Mouse (Mus musculus): Measurements from ENCODE around the gene Agbl4.

Gene Agbl4

DNA sequence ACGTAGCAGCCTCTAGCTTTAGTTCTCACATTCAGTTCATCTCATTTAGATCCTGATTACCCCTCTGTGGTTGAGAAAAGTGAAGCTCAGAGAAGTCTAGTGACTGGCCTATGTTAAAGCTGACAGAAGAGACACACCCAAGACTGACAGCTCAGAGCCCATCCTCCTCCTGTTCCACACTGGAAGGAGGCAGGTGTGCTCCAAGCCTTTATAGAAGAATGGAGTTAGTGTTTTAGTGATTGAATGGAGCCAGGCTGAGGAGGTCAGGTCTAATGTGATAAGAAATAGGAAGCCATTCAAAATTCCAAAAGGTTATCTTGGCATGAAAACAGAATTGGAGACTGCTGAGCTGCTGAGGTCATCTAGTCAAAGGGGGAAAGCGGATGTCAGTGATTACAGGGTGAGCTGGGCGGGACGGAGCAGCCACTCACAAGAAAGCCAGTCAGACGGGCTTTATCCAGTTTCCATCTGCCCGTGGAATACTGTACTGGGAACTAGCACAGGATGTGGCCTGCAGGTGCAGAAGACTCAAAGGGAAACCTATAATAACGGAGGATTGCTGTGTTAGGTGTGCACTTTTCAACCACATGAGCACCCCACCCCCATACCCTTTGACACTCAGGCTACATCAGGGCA is 1053.9 kb downstream of the Agbl4 start:
- no peak for DNase-seq

DNA sequence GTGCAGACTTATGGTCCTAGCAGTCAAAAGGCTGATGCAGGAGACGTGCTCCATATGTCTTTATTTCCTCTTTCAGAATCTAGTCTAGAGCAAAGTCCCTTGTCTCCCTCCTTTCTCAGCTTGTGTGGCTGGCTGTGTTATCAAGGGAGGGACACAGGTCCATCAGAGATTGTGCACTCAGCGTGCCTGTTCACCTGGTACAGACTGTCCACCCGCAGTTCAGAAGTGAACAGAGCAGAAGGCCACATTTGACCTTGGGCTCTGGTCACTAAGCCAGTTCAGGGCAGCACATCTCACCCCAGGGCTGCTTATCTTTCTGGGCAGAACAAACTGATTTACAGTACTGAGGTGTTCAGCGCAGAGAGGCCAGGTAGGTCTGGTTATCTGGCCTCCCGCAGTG is 1054.7 kb downstream of the Agbl4 start:
- no peak for DNase-seq

DNA sequence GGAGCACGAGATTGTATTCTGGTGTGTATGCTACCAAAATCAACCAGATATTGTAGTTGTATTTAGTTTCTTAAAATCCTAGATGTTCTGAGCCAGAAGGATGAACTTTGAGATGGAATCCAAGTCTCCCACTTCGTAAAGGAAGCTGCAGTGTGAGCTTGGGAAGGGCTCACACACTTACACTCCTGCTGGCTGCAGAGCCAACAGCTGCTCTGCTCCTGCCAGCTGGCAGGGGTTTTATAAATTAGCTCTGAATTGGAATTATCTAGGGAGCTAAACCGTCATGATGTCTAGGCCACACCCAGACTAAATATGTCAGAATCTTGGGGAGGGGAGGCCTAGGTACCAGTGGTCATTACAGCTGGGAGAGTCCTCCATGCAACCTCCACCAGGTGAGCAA is 1055.8 kb downstream of the Agbl4 start:
- no peak for DNase-seq

DNA sequence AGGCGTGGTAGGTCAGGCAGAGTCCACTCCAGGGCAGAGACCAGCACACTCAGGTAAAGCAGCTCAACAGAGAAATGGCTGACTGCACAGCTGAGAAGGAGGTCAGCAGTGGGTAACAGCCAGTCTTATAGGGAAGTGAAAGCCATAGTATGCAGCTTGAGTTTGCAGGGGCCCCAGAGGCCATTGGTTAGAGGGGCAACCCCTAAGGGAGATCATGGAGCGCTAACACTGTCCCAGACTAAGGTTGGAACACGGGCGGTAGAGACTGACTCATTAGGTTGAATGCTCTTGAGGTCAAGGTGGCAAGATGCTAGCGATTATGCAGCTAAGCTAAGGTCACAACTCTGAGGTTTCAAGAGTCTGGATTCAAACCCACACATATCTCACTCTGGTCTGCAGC is 1058.2 kb downstream of the Agbl4 start:
- no peak for DNase-seq

DNA sequence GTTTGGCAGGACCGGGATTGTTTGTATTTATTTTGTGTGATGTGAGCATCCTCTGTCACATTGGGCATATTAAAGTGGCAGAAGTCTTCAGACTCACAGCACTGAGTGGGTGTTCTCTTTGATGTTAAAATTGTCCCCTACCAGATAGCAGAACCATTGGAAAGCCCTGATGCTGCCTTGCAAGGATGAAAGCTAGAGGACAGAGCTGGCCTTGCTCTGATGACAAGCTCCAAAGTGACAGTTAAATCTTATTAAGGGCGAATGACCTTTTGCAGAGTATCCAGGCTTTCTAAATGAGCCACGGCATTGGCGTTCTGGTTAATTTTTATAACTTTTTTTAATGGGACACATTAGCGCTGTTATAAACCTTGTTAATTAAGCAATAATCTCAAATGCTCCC is 1060.1 kb downstream of the Agbl4 start:
- no peak for DNase-seq

DNA sequence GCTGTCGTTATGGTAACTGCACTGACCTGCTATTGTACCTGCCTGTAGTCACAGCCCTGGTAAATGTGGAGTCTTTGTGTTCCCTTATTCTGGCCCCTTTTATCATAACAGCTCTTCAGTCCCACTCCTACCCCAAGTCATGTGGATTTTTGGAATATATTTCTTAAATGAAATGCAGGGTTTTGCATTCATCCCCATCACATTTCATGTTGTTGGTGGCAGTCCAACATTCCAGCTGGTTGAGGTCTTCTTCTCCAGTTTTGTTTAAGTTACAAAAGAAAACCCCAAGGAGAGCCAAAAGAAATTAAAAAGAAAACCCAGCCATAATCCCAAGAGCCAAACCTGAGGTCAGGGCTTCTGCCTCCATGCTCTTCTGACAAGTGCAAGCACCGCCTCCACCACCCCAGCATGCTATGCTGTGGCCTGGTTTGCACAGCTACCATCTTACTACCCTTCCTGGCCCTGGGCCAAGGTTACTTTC is 1069.9 kb downstream of the Agbl4 start:
- no peak for DNase-seq

DNA sequence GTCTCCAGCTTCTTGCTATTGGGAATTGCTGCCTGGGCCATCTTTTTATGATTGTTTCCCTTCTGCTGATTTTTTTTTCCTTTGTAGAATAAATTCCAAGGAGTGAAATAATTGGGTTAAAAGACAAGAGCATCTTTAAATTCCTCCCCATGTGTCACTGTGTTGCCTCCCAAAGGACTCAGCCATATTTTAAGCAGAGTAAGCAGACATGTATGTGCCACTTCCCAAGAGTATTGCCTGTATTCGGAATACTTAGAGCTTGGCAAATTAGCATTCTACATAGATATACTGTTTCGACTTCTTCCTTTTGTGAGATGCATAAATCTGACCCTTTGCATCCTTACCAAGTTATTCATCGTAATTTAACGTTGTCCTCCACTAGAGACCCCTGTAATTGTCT is 1070.3 kb downstream of the Agbl4 start:
- no peak for DNase-seq

DNA sequence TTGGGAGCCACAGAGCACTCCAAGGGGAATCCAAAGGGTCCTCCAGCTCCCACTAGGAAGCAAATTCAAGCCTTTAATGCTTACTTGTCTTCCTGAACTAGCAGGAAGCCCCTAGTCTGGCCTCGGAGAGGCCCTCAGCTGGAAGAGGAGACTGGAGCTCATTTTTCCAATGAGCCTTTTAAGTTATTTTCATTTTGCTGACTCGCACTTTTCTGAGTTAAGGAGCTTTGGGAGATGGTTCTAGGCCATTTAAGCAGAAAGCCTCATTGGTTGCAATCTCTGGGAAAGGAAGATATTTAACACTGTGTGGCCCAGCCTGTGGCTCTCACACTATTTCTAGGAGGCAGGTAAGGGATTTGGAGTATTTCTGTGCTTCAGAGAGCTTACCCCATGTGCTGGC is 1072.4 kb downstream of the Agbl4 start:
- no peak for DNase-seq

DNA sequence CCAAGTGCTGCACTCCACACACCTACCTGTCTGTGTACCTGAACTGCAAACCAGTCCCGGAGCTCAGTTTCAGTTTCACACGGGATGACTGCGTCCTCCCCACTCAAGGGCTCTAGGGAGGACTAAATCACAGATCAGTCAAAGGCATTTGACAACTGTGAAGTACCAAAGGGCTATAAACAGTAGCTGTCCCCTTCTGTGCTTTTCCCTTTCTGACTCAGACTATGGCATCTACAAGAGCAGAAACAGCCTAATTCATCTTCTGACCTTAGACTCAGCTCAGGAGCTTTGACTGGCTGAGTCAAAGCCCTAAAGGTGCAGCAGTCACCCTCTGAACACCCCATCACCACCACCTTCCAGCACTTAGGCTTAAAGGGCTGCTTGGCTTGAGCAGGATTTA is 1074.3 kb downstream of the Agbl4 start:
- DNase-seq, result no peak

DNA sequence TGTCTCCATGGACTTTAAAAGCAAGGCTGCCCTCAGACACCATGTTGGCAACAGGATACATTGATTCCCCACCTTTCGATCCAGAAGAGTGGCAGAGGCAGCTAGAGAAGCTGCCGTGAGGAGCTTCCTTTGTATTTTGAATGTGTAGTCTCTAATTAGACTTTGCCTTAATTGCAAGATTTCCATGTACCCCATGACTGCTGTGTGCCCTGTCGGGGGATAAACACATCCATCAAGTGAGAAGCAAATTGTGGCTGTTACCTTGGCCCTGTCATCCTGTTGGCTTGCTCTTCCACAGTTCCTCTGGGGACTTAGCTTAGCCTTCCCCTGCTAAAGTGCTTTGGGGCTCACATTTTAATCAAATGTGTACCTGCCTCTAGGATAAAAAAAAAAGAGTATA is 1075.0 kb downstream of the Agbl4 start:
- DNase-seq, result no peak

DNA sequence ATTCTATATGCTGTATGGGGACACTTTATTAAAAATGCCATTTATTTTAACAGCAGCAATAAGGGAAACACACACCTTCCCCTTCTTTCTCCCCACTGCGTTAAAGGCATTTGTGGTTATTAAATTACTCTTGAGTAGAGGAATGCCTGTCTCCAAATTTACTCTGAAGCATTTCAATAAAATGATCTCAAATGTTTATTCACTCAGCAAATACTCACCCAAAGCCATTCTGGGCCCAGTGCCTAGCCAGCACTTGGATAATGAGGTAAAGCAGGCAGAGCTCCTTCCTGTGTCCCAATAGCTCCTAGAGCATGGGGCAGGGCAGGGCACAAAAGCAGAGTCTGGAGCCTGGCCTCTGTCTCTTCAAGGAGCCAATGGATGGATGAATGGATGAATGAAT is 1075.6 kb downstream of the Agbl4 start:
- no peak for DNase-seq

DNA sequence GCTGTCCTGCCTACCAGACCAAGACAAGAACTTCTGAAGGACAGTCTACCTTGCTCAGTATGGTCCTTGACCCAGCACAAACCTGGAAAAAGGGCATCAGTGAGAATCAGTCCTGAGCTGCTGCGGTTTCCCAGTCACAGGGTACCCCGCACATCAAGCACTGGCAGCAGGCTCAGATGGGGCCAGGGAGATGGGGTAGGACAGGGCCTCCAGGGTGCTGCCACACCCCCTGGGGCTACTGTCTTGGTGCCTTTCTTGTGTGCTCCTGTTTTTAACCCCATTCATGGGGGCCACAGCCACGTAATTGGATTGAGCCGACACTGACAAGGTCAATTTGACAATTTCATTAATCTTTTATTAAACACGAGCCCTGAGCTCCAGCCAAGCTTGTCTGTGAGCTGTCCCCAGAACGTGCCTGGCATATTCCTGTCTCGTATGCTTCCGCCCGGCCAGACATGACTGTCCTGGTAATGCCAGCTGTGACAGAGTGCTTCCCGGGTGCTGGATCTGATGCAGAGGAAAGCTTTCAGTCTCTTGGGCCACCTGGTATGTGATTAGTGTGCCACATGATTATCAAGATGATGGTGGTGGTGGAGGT is 1078.0 kb downstream of the Agbl4 start:
- no peak for DNase-seq

DNA sequence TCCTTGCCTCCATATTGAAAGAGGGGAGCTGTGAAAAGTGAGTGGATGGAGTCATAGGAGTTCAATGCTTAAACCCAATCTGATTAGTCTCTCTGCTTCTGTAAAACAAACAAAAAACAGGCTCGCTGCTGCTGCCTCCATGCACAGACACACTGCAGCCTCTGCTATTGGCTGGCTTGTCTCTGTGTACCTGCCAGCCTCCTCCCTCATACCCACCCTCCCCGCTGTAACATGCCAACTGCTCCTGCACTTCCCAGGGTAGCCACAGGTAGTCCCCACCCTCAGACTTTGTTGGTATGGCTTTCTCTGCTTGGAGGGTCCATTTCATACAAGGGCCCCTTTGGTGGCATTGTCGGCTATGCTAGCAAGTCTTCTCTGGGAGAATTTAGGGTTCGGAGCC is 1080.0 kb downstream of the Agbl4 start:
- no peak for DNase-seq

DNA sequence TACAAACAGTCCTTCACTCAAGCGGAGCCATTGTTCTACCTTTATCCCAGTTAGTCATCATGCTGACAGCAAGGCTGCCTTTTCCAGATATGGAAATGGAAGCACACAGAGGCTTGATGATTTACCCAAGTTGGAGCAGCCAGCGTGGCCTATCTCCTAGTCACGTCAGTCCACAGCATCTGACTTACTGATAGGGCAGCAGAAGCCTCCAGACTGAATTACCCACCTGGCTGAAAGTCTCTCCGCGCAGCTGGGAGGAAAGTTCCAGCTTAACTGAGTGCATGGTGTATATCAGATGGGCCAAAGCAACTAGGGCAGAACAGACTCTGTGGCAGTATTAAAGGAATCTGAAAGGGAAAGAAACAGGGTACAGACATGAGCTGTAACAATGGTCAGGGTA is 1086.0 kb downstream of the Agbl4 start:
- no peak for DNase-seq

DNA sequence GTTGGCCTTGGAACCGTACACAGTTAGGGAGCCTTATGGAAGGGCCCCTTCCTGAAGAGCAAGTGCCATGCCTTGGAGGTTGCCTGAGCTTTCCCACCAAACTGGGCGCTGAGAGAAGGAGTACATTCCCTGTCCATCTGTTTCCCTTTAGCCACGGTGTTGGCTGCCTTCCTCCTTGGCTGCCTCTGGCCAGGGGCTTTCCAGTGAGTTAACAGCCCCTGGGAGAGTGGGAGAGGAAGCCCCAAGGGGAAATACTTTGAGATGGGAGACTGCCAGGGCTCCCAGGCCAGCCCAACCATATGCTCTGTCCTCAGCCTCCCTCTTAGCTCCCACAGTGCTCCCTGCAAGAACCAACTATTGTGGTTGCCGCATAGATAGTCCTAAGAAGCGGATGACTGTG is 1087.7 kb downstream of the Agbl4 start:
- no peak for DNase-seq

DNA sequence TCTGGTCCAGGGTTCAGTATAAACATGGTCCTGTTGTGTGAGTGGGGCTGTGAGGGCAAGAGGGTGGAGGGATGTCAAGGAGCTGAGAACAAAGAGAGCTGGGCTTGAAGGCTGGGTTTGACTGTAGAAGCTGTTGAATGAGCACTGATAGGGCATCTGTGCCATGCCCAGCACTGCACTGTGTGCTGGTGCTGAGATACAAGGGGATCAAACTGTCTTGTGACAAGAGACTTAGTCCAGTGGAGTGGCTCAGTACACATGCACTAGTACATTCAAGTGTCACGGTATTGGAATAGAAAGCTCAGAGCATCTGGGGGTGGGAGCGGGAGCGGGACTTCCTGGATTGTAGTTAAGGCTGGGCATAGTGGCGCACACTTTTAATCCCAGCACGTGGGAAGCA is 1088.7 kb downstream of the Agbl4 start:
- no peak for DNase-seq

DNA sequence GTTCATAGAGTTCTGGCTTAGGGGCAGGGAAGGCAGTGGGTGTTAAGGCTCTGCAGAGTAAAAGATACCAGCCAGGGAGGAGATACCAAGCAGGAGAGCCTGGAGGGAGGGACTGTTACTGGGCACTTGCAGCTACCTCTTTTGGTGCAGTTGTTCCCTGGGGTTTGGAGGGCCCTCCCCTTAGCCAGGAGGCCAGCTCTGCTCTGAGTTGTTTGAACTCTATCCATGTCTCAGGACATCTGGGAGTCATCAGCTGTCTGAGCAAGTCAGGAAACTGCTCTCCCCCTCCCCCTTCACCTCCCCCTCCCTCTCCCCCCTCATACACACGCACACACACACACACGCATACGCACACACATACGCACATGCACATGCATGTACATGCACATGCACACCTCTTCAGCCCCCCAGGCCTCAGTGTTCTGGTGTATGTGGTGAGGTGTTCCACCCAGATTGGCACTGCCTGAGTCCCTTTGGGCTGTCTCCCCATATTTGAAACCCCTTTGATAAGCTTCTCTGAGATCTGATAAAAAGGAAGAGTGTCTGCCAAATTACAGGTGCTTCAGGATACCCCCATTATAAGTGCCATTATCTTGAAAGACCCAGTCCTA is 1089.9 kb downstream of the Agbl4 start:
- DNase-seq, result no peak

DNA sequence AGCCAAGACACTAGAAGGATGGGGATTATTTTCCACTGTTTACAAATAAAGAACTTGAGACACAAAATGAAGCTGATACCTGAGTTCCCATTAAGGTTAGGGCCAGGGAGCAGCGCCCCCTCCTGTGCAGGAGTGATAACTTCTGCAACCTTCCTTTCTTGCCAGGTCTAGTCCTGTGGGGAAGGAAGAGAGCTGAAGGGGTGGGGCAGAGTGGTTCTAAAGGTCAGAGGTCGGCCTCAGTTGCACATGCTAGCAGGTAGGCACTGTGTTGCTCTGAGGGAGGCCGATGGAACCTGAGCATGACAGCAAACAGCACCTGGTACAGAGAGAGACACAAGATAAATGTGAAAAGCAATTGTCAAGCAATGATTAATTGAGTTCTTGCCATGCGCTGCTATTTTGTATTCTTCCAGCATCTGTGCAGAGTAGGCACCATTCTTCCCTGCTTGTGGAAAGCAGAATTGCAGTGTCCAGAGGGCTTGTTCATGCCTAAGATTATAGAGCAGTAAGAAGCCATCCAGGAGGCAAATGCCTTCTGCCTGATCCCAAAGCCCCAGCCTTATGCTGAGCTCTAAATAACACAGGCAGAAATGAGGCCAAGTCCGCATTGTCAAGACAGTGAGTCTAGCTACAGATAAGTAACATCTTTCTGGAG is 1096.4 kb downstream of the Agbl4 start:
- no peak for DNase-seq

DNA sequence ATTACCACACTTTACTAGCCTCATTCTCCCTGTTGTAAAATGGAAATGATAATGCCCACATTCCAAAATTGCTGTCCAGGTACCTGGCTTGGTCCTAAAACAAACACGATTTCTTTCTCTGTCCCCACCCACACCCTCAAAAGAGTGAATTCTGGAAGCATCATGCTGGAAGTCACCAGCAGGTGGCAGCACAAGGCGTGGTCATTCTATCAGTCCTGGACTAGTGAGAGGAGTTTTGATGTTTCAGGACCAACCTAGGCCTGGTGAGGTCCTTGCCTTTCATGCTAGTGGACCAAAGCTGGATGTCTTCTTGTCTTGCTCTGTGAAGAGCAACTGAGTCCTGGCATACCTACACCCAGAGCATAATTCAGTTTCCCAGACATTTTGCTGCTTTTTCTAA is 1098.5 kb downstream of the Agbl4 start:
- peak; percentile 20 for DNase-seq

DNA sequence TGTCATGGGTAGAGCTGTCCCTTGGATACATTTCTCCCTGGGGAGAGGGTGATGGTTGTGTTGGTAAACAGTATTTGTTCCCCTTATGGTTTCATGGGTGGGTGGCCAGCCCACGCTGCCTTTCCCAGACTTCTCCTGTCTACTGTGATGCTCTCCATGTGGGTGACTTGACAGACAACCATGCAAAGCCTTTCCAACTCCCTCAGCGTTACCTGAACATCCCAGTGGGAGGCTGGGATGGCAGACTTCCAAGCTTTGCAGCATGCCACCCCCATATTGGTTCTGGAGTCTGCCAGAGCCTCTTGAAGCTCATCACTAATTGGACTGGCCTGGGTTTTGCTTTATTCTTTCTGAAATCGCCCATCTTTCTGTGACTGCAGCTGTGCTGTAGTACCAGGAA is 1101.3 kb downstream of the Agbl4 start:
- no peak for DNase-seq

DNA sequence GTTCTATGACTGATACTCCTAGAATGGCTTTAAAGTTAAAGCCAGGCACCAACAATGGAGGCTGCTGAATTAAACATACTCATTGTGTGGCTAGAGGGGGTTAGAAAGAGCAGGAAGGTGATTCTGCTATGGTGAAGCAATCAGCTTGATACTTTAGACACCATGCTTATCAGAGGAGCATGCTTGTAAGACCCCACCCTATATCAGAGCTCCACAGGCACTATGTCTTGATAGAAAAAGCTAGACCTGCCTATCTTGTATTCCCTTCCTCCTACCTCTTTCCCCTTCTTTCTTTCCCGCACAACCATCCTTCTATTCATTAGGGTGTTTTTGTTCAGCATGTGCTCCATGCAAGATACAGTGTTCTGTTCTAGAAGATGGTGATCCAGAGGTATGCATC is 1104.0 kb downstream of the Agbl4 start:
- no peak for DNase-seq

DNA sequence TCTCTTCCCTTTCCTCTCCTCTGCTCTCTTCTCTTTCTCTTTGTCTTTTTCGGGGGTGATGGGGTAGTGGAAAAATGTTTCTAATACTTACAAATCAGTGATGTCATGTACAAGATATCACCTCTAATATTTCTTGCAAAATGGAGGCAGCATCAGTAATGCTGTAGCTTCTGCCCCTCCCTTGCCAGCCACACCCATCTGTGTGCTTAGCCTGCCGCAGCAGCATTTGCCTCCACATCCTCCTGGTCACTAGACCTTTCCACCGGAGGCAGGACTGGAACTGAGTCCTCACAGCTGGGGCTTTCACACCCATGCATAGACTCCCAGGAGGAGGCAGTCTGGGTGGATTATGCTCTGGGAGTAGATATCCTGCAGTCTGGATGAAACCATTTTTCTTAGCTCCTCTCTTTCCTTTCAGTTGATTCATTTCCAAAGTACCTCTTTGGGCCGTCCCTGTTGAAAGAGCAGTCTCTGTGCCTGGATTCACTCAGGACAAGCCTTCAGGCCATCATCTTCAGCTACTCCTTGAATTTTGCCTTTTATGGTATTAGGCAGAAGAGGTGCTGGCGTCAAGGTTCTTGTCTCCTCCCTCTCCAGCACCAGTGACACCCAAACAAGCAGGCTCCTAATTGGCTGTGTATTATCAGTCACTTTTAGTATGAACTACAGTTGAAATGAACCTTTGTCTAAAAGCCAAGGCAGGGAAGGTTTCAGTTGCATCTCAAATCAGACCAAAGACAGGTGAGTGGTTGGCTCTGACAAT is 1105.7 kb downstream of the Agbl4 start:
- DNase-seq, result no peak

DNA sequence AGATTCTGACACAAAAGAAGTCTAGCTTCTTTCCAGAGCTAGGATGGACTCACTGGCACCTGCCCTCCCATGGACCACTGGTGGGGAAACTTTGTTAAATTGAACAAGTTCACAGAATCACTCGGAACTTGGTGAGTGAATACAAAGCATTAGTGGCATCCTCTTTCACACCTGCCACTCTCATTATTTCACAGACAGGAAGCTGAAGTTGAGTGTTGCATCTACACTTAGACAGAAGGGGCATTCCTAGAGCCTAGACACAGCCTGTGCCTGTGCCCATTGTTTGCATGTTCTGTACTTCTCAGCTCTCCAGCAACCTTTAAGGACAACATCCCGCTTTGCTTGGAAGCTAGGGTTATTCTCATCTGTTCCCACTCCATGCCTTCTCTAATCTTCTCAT is 1107.5 kb downstream of the Agbl4 start:
- no peak for DNase-seq

DNA sequence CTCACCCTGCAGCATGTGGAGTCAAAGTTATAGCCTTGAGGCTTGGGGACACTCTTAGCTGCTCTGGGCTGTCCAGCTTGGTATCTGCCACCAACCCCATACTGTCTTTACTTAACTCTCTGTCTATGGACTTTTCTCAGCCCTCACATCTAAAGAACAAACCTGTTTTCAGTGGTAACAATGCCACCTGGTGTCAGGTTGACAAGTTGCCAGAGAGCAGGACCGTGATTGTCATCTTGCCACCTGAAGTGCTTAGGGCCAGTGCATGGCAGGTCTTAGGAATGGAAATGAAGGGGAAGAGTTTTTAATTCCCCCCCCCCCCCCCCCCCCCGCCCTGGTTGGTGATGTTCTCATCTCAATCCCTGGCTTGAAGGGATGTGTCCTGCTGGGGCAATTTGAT is 1112.7 kb downstream of the Agbl4 start:
- DNase-seq, result no peak
